Mouse (Mus musculus): ENCODE results near the gene Wfdc5. TPM values are rescaled to one million over a fixed set of nuclear protein-coding genes. Genes with fewer than 3 reads are reported as not detected.

The Wfdc5 gene
- polyA plus RNA-seq, 1 experiment from 2014 or later: not detected

GRCm38 (mm10) chr2:164180124-164180523 is 2.4 kb downstream of the Wfdc5 start:
- Histone ChIP-seq H3K9me3 (ENCODE audit: control insufficient read depth, low read length) (no peaks in the 10 kb centered on the region), H3K4me1 (ENCODE audit: control insufficient read depth, insufficient read depth, low read depth, low read length) (no peaks in the 10 kb centered on the region), H3K27ac (ENCODE audit: low read depth, low read length) (no peak overlapping the region), H3K27me3 (replicated peaks; ENCODE audit: control insufficient read depth, insufficient read depth, low read length) (no peaks in the 10 kb centered on the region), H3K4me2 (ENCODE audit: low read length) (no peak overlapping the region), H3K36me3 (ENCODE audit: control insufficient read depth, insufficient read depth, low read length) (no peaks in the 10 kb centered on the region), H3K9ac (ENCODE audit: low read depth, low read length) (no peak overlapping the region), H3K4me3 (ENCODE audit: low read length) (no peak overlapping the region)
- ATAC-seq: no peak
- WGBS: 58% methylated on average over 2 of the region's 3 CpGs

- Histone ChIP-seq H3K4me3 (ENCODE audit: low read length) (no peak overlapping the region), H3K27me3 (replicated peaks; ENCODE audit: control insufficient read depth, insufficient read depth, low read length) (no peaks in the 10 kb centered on the region), H3K27ac (ENCODE audit: low read depth, low read length) (no peak overlapping the region), H3K36me3 (ENCODE audit: control insufficient read depth, insufficient read depth, low read length) (no peaks in the 10 kb centered on the region), H3K4me1 (ENCODE audit: control insufficient read depth, insufficient read depth, low read depth, low read length) (no peaks in the 10 kb centered on the region), H3K9ac (ENCODE audit: low read depth, low read length) (no peak overlapping the region), H3K9me3 (ENCODE audit: control insufficient read depth, low read length) (no peaks in the 10 kb centered on the region), H3K4me2 (ENCODE audit: low read length) (no peak overlapping the region)
- no peak for ATAC-seq
- 85% methylated on average over 5 of the region's 5 CpGs for WGBS
Measured at GRCm38 (mm10) chr2:164177831-164178230, 4.7 kb downstream of the Wfdc5 start.

GRCm38 (mm10) chr2:164175850-164176249 is 6.7 kb downstream of the Wfdc5 start:
- H3K9ac ChIP-seq (ENCODE audit: low read depth, low read length): no peak overlapping the region
- H3K4me3 ChIP-seq (ENCODE audit: low read length): no peak overlapping the region
- ATAC-seq: no peak
- no peak overlapping the region for H3K4me2 ChIP-seq (ENCODE audit: low read length)
- peaks cover 4% of the 10 kb centered on the region for H3K4me1 ChIP-seq (ENCODE audit: control insufficient read depth, insufficient read depth, low read depth, low read length)
- WGBS: 74% methylated on average over 3 of the region's 3 CpGs
- no peaks in the 10 kb centered on the region for H3K9me3 ChIP-seq (ENCODE audit: control insufficient read depth, low read length)
- H3K27me3 ChIP-seq (replicated peaks; ENCODE audit: control insufficient read depth, insufficient read depth, low read length): peaks cover 6% of the 10 kb centered on the region
- no peak overlapping the region for H3K27ac ChIP-seq (ENCODE audit: low read depth, low read length)
- no peaks in the 10 kb centered on the region for H3K36me3 ChIP-seq (ENCODE audit: control insufficient read depth, insufficient read depth, low read length)

- no peaks in the 10 kb centered on the region for H3K9me3 ChIP-seq (ENCODE audit: control insufficient read depth, low read length)
- H3K36me3 ChIP-seq (ENCODE audit: control insufficient read depth, insufficient read depth, low read length): no peaks in the 10 kb centered on the region
- no peak overlapping the region for H3K4me2 ChIP-seq (ENCODE audit: low read length)
- peaks cover 10% of the 10 kb centered on the region for H3K4me1 ChIP-seq (ENCODE audit: control insufficient read depth, insufficient read depth, low read depth, low read length)
- H3K27me3 ChIP-seq (replicated peaks; ENCODE audit: control insufficient read depth, insufficient read depth, low read length): peaks cover 15% of the 10 kb centered on the region
- H3K27ac ChIP-seq (ENCODE audit: low read depth, low read length): no peak overlapping the region
- ATAC-seq: no peak
- H3K4me3 ChIP-seq (ENCODE audit: low read length): no peak overlapping the region
- 65% methylated on average over 8 of the region's 8 CpGs for WGBS
- no peak overlapping the region for H3K9ac ChIP-seq (ENCODE audit: low read depth, low read length)
Measured at GRCm38 (mm10) chr2:164174649-164175395, 7.7 kb downstream of the Wfdc5 start.

- no peak overlapping the region for H3K27ac ChIP-seq (ENCODE audit: low read depth, low read length)
- no peak overlapping the region for H3K4me3 ChIP-seq (ENCODE audit: low read length)
- ATAC-seq: no peak
- H3K27me3 ChIP-seq (replicated peaks; ENCODE audit: control insufficient read depth, insufficient read depth, low read length): peaks cover 30% of the 10 kb centered on the region
- no peaks in the 10 kb centered on the region for H3K9me3 ChIP-seq (ENCODE audit: control insufficient read depth, low read length)
- H3K4me2 ChIP-seq (ENCODE audit: low read length): no peak overlapping the region
- no peaks in the 10 kb centered on the region for H3K36me3 ChIP-seq (ENCODE audit: control insufficient read depth, insufficient read depth, low read length)
- WGBS: 70% methylated on average over 3 of the region's 3 CpGs
- H3K4me1 ChIP-seq (ENCODE audit: control insufficient read depth, insufficient read depth, low read depth, low read length): peaks cover 13% of the 10 kb centered on the region
- H3K9ac ChIP-seq (ENCODE audit: low read depth, low read length): no peak overlapping the region
Measured at GRCm38 (mm10) chr2:164173394-164173793, 9.1 kb downstream of the Wfdc5 start.

- Histone ChIP-seq H3K9ac (ENCODE audit: low read depth, low read length) (peak within 1 kb of the TSS; percentile 57; the same call in 1 of the 2 replicates), H3K4me2 (ENCODE audit: low read length) (peak within 1 kb of the TSS; percentile 57), H3K9me3 (ENCODE audit: control insufficient read depth, low read length) (no peaks in the 10 kb centered on the region; the same call in 1 of the 2 replicates), H3K36me3 (ENCODE audit: control insufficient read depth, insufficient read depth, low read length) (no peaks in the 10 kb centered on the region), H3K27me3 (replicated peaks; ENCODE audit: control insufficient read depth, insufficient read depth, low read length) (peaks cover 51% of the 10 kb centered on the region), H3K27ac (ENCODE audit: low read depth, low read length) (no peak within 1 kb of the TSS), H3K4me1 (ENCODE audit: control insufficient read depth, insufficient read depth, low read depth, low read length) (peaks cover 18% of the 10 kb centered on the region), H3K4me3 (ENCODE audit: low read length) (peak within 1 kb of the TSS; percentile 36)
- ATAC-seq: no peak
- WGBS: under 1% methylated on average over 24 of the region's 29 CpGs
Measured at GRCm38 (mm10) chr2:164170902-164171301, 11.6 kb downstream of the Wfdc5 start, which contains the start of gene Kcns1. Gene Kcns1, minus strand, starts transcription at chr2:164171113.

GRCm38 (mm10) chr2:164170326-164170725 is 12.2 kb downstream of the Wfdc5 start:
- H3K27ac ChIP-seq (ENCODE audit: low read depth, low read length): no peak overlapping the region
- H3K4me2 ChIP-seq (ENCODE audit: low read length): peak overlapping the region; percentile 57
- no peak for ATAC-seq
- H3K4me1 ChIP-seq (ENCODE audit: control insufficient read depth, insufficient read depth, low read depth, low read length): peaks cover 18% of the 10 kb centered on the region
- 3% methylated on average over 11 of the region's 11 CpGs for WGBS
- no peak overlapping the region for H3K9ac ChIP-seq (ENCODE audit: low read depth, low read length)
- no peaks in the 10 kb centered on the region for H3K36me3 ChIP-seq (ENCODE audit: control insufficient read depth, insufficient read depth, low read length)
- H3K4me3 ChIP-seq (ENCODE audit: low read length): peak overlapping the region; percentile 36; the same call in 1 of the 2 replicates
- peaks cover 52% of the 10 kb centered on the region for H3K27me3 ChIP-seq (replicated peaks; ENCODE audit: control insufficient read depth, insufficient read depth, low read length)
- H3K9me3 ChIP-seq (ENCODE audit: control insufficient read depth, low read length): no peaks in the 10 kb centered on the region; the same call in 1 of the 2 replicates

GRCm38 (mm10) chr2:164168571-164168946 is 14.0 kb downstream of the Wfdc5 start:
- peaks cover 52% of the 10 kb centered on the region for H3K27me3 ChIP-seq (replicated peaks; ENCODE audit: control insufficient read depth, insufficient read depth, low read length)
- peak overlapping the region; percentile 74 for H3K4me2 ChIP-seq (ENCODE audit: low read length)
- H3K9ac ChIP-seq (ENCODE audit: low read depth, low read length): no peak overlapping the region; the same call in 1 of the 2 replicates
- H3K36me3 ChIP-seq (ENCODE audit: control insufficient read depth, insufficient read depth, low read length): no peaks in the 10 kb centered on the region
- H3K4me1 ChIP-seq (ENCODE audit: control insufficient read depth, insufficient read depth, low read depth, low read length): peaks cover 18% of the 10 kb centered on the region
- peak overlapping the region; percentile 46 for H3K4me3 ChIP-seq (ENCODE audit: low read length)
- no peak overlapping the region for H3K27ac ChIP-seq (ENCODE audit: low read depth, low read length)
- ATAC-seq: peak; percentile 62
- no peaks in the 10 kb centered on the region; the same call in 1 of the 2 replicates for H3K9me3 ChIP-seq (ENCODE audit: control insufficient read depth, low read length)
- WGBS: 7% methylated on average over 37 of the region's 42 CpGs

- peak; percentile 82 for ATAC-seq
- Histone ChIP-seq H3K4me3 (ENCODE audit: low read length) (peak overlapping the region; percentile 46), H3K9ac (ENCODE audit: low read depth, low read length) (peak overlapping the region; percentile 50), H3K27ac (ENCODE audit: low read depth, low read length) (no peak overlapping the region), H3K27me3 (replicated peaks; ENCODE audit: control insufficient read depth, insufficient read depth, low read length) (peaks cover 52% of the 10 kb centered on the region), H3K36me3 (ENCODE audit: control insufficient read depth, insufficient read depth, low read length) (no peaks in the 10 kb centered on the region), H3K4me2 (ENCODE audit: low read length) (peak overlapping the region; percentile 74), H3K9me3 (ENCODE audit: control insufficient read depth, low read length) (no peaks in the 10 kb centered on the region; the same call in 1 of the 2 replicates), H3K4me1 (ENCODE audit: control insufficient read depth, insufficient read depth, low read depth, low read length) (peaks cover 18% of the 10 kb centered on the region)
- 12% methylated on average over 71 of the region's 90 CpGs for WGBS
Measured at GRCm38 (mm10) chr2:164167752-164168570, 14.6 kb downstream of the Wfdc5 start.
